Mouse (Mus musculus) heart, postnatal 4 days (tissue): Measurements from ENCODE around the gene Eif1ad. TPM values are rescaled to one million over a fixed set of nuclear protein-coding genes. Genes with fewer than 3 reads are reported as not detected.
"Not testable (repeated sequence)": the region's sequence is repeated elsewhere in the genome, so short reads cannot be mapped to it uniquely, and the experiment has no call there.

Source experiments
- DNase-seq: peaks from one replicate; pipeline ENCODE4 v3.0.0; 2021
- total RNA-seq, 2 experiments: library from RNA; stranded (reverse); gene quantifications; 2 replicates each; pipeline ENCODE4 v1.2.3; 2021

The Eif1ad gene
- 10 to 100 TPM; 35.0 to 37.3 TPM for total RNA-seq

DNA sequence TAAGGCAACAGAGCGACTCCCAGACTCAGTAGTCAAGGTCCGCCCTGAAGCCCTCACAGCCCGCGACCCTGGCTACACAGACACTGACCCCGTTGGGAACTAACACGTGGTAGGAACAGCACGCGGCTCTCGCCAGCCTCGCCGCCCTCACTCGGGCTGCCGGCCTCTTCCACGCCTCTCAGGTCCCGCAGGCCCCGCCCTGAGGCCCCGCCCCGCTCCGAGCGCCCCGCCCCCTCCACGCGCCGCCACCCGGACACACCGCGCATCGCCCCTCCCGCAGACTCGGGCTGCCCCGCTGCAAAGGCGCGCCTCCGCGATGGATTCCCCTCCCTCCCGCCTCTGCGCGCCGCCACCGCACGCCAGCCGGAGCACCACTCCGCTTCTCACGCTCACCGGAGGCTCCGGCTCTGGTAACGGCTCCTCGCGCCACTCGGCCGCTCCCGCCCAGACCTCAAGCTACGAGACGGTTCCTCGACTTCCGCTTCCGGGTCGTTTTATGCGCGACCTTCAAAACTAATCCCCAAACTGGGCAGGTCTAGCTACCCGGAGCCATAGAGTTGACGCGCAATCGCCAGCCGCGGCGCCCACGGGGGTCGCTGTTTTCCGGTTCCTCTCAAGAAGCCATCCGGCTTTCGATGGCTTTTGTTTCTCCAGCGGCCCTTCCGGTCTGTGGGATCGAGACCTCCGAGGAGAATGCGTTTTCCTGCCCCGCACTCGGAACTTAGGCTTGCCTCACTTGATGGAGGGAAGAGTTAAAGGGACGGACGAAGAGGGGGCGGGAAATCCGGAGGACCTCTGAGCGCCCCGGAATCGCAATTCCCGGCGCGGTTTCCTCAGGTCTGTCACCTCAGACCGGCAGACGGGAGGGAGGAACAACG, at the start of gene Eif1ad:
TSS of gene Eif1ad (plus strand) at position 567 of the 878 bp plus-strand sequence.
- DNase-seq, result peak; percentile 95

GRCm38 (mm10) chr19:5323801-5324200, 42.7 kb upstream of the Eif1ad start:
- DNase-seq, result peak; percentile 21

DNA sequence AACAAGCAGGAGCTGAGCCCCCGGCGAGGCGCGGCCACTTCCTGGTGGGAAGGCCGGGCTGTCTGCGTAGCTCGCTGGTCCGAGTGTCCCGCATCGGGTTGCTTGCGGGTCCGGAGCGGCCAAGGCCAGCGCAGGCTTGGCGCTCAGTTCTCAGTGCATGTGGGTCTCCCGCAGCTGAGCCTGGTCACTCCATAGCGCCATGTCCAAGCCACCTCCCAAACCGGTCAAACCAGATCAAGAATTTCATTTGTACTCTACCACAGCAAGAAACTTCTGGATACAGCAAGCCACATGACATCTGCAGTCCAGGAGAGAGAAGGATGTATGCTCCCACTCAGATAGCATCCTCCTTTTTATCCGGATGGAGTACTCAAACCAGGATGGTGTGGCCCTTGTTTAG, 38.6 kb upstream of the Eif1ad start:
- DNase-seq, result no peak

- peak; percentile 38 for DNase-seq
These were observed 31.8 kb upstream of the Eif1ad start for GRCm38 (mm10) chr19:5334741-5335140.

- DNase-seq, result no peak
These were observed 31.1 kb upstream of the Eif1ad start, which contains the start of gene Catsper1 for GRCm38 (mm10) chr19:5335441-5335840. Catsper1 (plus strand) TSS chr19:5335741.

GRCm38 (mm10) chr19:5337975-5338374, 28.6 kb upstream of the Eif1ad start:
- peak; percentile 87 for DNase-seq

DNA sequence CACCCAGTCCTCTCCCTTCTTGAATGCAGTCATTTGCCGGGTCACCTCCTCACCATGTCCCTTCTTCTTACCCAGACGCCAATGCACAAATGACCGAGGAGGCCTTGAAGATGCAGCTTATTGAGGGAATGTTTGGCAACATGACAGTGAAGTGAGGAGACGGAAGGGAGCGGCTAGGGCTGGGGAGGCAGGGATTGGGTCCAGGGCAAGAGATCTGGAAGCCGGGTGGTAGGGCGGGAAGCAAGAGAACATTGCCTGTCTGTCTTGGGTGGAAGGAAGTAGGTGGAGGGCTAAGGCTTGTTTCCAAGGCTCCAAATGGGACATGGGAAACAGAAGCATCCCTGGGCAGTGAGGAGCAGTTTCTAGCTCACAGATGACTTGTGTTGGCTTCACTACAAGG, 25.2 kb upstream of the Eif1ad start:
- DNase-seq, result no peak

DNA sequence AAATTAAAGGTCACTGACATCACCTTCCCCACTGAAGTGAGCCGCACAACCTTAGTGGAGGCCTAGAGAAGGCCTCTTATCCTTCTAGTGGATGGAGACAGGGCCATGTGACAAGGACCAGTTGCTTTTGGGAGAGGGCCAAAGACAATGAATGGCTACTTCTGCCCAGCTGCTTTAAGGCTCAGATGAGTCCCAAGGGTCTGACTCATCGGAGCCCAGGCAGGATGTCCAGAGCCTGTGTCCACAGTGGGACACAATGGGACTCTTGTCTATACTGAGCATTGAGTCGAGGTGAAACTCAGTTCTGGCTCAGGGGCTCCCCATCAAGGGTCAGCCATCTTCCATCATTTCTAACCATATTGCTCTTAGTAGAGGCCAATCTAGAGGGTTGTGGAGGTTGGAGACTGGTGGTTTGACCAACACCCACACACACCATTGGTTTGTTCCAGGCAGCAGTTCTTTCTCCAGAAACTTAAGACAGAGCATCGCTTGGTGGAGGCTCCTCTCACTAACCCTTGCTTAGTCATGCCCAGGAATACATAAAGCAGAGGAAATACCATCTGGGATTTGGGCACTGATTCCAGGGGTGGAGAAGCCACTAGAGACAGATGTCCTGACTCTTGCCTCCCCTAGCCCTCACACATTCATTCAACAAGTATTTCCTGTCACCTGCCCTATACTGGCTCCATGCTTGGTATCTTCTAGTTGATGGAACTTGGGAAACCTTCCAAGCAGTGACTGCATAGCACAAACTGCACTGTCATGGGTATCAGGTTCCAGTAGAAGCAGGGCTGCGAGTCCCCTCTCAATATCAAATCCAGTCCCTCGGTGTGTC, 21.0 kb upstream of the Eif1ad start:
- DNase-seq, result peak; percentile 61

GRCm38 (mm10) chr19:5348064-5348463, 18.5 kb upstream of the Eif1ad start:
- DNase-seq, result no peak

- DNase-seq, result peak; percentile 22
These were observed 17.7 kb upstream of the Eif1ad start for GRCm38 (mm10) chr19:5348526-5349501.

DNA sequence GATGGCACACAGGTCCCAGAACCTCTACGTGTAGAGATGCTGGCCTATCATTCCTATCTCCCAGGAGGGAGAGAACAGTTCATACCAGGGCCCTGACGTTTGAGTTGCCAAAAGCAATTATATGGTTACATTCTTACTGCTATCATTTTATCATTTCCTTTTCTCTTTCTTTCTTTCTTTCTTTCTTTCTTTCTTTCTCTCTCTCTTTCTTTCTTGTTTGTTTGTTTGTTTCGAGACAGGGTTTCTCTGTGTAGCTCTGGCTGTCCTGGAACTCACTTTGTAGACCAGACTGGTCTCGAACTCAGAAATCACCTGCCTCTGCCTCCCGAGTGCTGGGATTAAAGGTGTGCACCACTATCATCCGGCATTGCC, 17.1 kb upstream of the Eif1ad start, which contains the start of gene Cst6:
TSS of gene Cst6 (minus strand) at position 73 of the 372 bp plus-strand sequence.
- not testable (repeated sequence) for DNase-seq

GRCm38 (mm10) chr19:5353609-5354008, 12.9 kb upstream of the Eif1ad start:
- DNase-seq, result no peak

GRCm38 (mm10) chr19:5356080-5356479, 10.5 kb upstream of the Eif1ad start:
- no peak for DNase-seq

GRCm38 (mm10) chr19:5362186-5362585, 4.4 kb upstream of the Eif1ad start:
- DNase-seq, result no peak

GRCm38 (mm10) chr19:5364124-5364523, 2.4 kb upstream of the Eif1ad start:
- no peak for DNase-seq

- DNase-seq, result no peak
These were observed 790 bp upstream of the Eif1ad start for GRCm38 (mm10) chr19:5365751-5366150.

- DNase-seq, result no peak
These were observed 465 bp downstream of the Eif1ad start, which contains the start of gene Banf1 for GRCm38 (mm10) chr19:5367053-5367359. Banf1 (minus strand) TSS chr19:5367168.

DNA sequence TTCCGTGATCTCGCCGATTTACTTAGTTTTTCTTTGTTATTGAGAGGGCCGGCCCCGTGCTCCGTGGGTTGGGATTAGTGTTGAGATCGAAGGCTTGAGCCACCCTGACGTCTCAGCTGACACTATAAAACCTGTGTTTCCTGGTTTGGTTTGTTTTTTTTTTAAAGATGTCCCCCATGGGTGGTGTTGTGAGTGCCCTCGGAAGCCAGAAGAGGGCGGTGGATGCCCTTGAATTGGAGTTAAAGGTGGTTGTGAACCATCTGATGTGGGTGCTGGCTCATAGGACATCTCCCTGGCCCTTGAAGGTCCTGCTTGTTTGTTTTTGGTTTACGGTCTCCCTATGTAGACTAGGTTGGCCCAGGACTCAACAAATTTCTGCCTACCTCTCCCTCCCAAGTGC, 914 bp downstream of the Eif1ad start:
- DNase-seq, result peak; percentile 25

DNA sequence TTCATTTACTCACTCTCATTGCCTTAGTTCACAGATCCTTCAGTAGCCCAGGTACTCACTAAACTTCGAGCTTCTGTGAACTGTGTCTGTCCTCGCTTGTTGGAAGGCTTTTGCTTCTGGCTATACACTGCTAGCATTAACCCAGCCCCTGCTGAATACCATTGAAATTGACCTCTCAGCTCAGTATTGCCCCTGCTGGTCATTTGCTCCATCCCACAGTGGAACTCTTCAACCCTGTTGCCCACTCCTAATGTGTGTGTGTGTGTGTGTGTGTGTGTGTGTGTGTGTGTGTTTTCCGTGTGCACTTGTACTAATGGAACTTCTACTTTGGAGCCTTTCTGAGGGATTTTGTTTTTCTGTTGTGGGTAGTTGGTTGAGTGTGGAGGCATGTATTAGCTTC, 4.4 kb downstream of the Eif1ad start:
- no peak for DNase-seq

DNA sequence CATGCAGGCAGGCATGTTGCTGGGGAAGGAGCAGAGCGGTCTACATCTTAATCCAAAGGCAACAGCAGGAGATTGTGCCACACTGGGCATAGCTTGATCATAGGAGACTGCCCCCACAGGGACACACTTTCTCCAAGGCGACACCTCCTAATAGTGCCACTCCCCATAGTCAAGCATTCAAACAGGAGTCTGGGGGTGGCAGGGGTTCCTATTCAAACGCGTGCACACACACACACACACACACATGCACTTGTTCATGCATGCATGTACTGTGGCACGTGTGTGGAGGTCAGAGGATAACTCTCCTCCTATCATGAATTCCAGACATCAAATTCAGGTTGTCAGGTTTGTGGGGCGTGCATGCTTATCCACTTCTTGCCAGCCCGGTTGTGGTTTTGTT, 6.2 kb downstream of the Eif1ad start:
- no peak for DNase-seq

DNA sequence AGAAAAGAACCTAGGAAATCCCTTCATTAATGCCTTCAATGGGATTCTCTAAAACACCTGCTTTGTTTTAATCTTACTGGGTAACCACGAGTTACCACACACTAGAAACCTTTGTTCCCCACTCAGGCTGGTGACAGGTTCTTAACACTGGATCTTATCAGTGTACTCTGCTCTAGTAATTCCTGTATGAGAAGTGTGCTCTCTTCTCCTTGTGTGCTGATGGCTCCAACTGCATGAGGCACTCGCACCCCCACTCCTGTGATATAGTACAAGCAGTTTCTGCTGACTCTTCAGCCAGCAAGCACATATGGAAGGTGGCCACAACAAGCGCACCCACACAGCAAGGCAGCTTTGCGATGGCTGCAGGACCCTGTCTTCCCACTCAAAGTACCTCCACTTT, 7.6 kb downstream of the Eif1ad start:
- DNase-seq, result no peak

DNA sequence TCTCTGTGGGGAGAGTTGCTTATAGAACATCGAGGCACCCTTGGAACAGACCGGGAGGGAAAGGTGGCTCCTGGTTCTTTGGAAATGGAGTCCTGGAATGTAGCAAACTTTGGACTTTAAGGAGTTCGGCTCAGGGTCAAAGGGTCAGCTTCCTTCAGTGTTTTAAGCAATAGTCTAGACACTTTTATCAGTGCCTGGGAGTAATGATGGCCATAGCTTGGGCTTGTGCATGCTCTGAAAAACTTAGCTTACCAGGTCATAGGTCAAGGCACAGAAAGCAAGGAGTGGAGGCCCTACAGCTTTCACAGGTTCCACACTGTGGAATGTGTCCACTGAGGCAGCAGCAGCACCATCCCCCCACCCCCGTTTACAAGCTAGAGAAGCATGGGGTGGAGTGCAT, 8.2 kb downstream of the Eif1ad start:
- DNase-seq, result no peak
